Mouse (Mus musculus) embryonic facial prominence, embryonic 10.5 days (tissue): Measurements from ENCODE around the gene Surf6. TPM values are rescaled to one million over a fixed set of nuclear protein-coding genes. Genes with fewer than 3 reads are reported as not detected.

ENCODE experiments used
- DNase-seq: peaks from one replicate; pipeline ENCODE4 v3.0.0-alpha.2; 2017; ENCODE audit warnings: low spot score
- H3K27ac ChIP-seq: fragments of 300-500 bp; sonication (generic); replicated peaks from 2 replicates; pipeline ENCODE4 v1.5.1; 2016; ENCODE audit warnings: mild to moderate bottlenecking
- H3K27me3 ChIP-seq: fragments of 300-500 bp; sonication (generic); replicated peaks from 2 replicates; pipeline ENCODE4 v1.6.1; 2016; ENCODE audit warnings: low read depth, mild to moderate bottlenecking; ENCODE audit not compliant: poor library complexity, severe bottlenecking
- H3K36me3 ChIP-seq: fragments of 300-500 bp; sonication (generic); replicated peaks from 2 replicates; pipeline ENCODE4 v1.6.1; 2016; ENCODE audit warnings: mild to moderate bottlenecking, moderate library complexity
- H3K4me1 ChIP-seq: fragments of 300-500 bp; sonication (generic); 2 replicates; pipeline ENCODE4 v1.6.1; 2016
- H3K4me3 ChIP-seq: fragments of 300-500 bp; sonication (generic); 2 replicates; pipeline ENCODE4 v1.5.1; 2016; ENCODE audit warnings: mild to moderate bottlenecking, moderate library complexity
- H3K9me3 ChIP-seq: fragments of 300-500 bp; sonication (generic); 2 replicates; pipeline ENCODE4 v1.6.1; 2016; ENCODE audit warnings: mild to moderate bottlenecking
- WGBS: fragments of 180-500 bp; shearing (Covaris S2); methylation state at CpG from one replicate; pipeline ENCODE4 v1.1.7; 2016; 5-methylcytosine and 5-hydroxymethylcytosine counted together
- polyA plus RNA-seq: library from polyadenylated mRNA; unstranded; fragments of >200 nt; fragmentation: Nextera tagmentation; extraction: Ambion mirVana; gene quantifications from 2 replicates; pipeline ENCODE4 v1.2.1, GENCODE M21; 2016

The Surf6 gene
- polyA plus RNA-seq, 1 experiment from 2014 or later, result 33.5 TPM

DNA sequence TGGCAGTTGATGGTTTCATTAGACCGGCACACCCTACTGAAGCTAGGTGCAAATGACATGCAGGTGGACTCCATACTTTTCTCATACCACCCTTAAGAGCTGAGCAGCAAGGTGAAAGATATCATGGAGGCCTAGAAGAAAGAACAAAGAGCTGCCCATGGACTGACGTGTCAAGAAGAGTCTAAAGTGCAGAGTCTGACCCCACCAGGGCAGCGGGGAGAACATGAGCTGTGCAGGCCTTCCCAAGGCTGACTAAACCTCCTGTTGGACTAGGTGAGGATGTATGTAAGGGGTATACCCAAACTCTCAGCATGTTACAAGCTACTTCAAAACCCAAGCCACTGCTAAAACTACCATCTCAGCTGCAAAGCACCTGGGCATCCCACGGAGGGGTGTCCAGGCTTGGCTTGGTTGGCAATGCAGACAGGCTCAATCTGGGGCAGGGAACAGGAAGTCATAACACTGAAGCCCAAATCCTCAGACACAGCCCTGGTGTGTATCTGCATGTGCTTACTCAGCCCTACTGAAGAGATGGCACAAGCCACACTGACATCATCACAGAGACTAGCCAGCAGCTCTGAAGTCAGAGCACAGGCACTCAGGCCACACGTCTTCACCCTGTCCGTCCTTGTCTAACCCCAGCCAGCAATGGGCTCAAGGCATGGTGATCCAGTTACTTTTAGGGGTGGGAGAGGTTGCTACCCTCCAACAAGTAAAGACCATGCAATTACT, 25.2 kb upstream of the Surf6 start:
- Histone ChIP-seq H3K27ac (no peak overlapping the region), H3K36me3 (peaks cover 89% of the 10 kb centered on the region), H3K4me1 (peaks cover 21% of the 10 kb centered on the region), H3K27me3 (no peaks in the 10 kb centered on the region), H3K9me3 (no peaks in the 10 kb centered on the region), H3K4me3 (no peak overlapping the region)
- 93% methylated on average over 6 of the region's 6 CpGs for WGBS
- DNase-seq, result no peak

DNA sequence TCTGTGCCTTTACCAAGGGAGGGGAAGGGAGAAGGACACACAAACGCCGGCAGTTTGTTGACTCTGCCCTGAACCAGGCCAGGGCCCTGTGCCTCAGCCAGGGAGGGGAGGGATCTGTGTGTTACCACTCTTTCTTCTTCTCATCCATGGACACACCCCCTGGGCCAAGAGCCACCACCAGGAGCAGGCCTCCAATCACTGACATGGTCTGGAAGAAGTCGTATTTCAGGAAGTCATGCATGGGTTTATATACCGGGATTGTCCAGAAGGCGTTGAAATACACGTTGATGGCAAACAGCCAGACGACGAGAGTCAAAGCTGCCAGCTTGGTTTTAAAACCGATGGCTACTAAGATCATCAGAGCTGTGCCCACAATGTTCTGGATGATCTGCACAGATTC, 19.1 kb upstream of the Surf6 start:
- Histone ChIP-seq H3K4me1 (peaks cover 13% of the 10 kb centered on the region), H3K27ac (no peak overlapping the region), H3K9me3 (no peaks in the 10 kb centered on the region), H3K36me3 (peaks cover 97% of the 10 kb centered on the region), H3K4me3 (no peak overlapping the region), H3K27me3 (no peaks in the 10 kb centered on the region)
- DNase-seq, result no peak
- 84% methylated on average over 9 of the region's 9 CpGs for WGBS

DNA sequence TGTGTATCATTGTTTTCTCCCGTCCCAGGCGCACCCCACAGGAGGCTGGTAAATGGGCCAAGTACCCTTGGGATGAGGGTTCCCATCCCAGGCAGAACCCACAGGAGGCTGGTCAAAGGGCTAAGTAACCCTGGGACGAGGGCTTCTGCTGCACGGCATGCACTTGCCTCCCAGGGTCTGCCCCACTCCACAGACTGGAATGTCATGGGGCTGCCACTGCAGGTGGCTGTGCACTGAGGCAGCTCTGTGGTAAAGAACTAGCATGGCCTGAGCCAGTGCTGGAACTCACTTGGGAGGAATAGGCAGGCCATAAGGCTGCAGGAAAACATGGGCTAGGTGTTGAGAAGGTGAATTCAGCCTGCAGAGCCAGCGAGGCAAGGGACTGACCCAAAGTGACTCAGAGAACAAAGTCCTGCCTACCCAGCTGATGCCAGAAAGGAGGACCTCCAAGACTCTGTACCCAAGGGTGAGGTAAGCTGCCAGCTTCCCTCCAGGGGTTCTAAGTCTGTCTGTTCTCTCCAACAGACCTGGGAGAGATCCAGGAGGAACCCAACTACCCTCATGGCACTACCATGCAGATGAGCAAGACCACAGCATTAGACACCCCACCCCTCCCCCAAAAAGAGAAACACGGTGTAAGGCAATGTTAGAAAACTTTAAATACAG, 17.6 kb upstream of the Surf6 start:
- WGBS, result 82% methylated on average over 6 of the region's 6 CpGs
- H3K4me3 ChIP-seq, result no peak overlapping the region

DNA sequence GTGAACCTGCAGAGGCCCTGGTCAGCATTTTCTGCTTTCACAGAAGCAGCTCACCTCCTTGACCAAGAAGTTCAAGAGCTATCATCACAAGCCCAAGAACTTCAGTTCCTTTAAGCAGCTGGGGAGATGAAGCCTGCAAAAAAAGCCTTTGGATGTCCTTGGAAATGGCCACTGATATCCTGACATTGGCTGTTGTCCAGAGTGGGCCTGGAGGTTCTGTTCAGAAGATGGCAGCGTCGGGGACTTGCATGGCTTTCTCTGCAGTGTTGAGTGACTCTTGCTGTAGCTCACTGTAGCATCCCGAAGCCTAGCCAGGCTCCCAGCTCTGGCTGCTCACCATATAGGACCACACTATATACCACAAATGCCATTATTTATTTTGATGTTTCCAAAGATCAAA, 17.0 kb upstream of the Surf6 start:
- Histone ChIP-seq H3K36me3 (peaks cover 76% of the 10 kb centered on the region), H3K27ac (no peak overlapping the region), H3K27me3 (no peaks in the 10 kb centered on the region), H3K4me1 (peaks cover 32% of the 10 kb centered on the region), H3K4me3 (no peak overlapping the region), H3K9me3 (no peaks in the 10 kb centered on the region)
- 90% methylated on average over 3 of the region's 3 CpGs for WGBS
- no peak for DNase-seq

More for the DNA sequence above, 17.6 kb upstream of the Surf6 start:
- H3K36me3 ChIP-seq, result peaks cover 82% of the 10 kb centered on the region
- no peaks in the 10 kb centered on the region for H3K9me3 ChIP-seq
- H3K27ac ChIP-seq, result no peak overlapping the region
- DNase-seq, result no peak
- no peaks in the 10 kb centered on the region for H3K27me3 ChIP-seq
- peaks cover 27% of the 10 kb centered on the region for H3K4me1 ChIP-seq

DNA sequence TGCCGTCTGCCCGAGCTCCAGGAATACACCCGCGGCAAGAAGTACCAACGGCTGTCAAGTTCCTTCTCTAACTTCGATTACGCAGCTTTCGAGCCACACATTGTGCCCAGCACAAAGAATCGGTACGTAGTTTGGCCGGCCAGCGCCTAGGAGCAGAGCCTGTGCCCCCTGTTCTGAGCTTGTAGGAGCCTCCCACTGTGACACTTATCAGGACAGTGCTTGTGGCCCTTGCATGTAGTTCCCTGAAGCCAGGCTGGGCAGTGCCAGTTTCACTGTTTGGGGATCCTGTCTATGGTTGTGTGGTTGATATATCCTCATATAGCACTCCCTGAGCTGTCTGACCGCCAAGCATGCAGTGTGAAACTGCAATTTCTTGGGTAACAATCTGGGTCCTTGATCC, 14.1 kb upstream of the Surf6 start:
- peaks cover 43% of the 10 kb centered on the region for H3K4me1 ChIP-seq
- WGBS, result 4% methylated on average over 13 of the region's 13 CpGs
- H3K27me3 ChIP-seq, result no peaks in the 10 kb centered on the region
- peaks cover 76% of the 10 kb centered on the region for H3K36me3 ChIP-seq
- DNase-seq, result no peak
- no peaks in the 10 kb centered on the region for H3K9me3 ChIP-seq
- peak overlapping the region; percentile 88 for H3K27ac ChIP-seq
- peak overlapping the region; percentile 80 for H3K4me3 ChIP-seq

DNA sequence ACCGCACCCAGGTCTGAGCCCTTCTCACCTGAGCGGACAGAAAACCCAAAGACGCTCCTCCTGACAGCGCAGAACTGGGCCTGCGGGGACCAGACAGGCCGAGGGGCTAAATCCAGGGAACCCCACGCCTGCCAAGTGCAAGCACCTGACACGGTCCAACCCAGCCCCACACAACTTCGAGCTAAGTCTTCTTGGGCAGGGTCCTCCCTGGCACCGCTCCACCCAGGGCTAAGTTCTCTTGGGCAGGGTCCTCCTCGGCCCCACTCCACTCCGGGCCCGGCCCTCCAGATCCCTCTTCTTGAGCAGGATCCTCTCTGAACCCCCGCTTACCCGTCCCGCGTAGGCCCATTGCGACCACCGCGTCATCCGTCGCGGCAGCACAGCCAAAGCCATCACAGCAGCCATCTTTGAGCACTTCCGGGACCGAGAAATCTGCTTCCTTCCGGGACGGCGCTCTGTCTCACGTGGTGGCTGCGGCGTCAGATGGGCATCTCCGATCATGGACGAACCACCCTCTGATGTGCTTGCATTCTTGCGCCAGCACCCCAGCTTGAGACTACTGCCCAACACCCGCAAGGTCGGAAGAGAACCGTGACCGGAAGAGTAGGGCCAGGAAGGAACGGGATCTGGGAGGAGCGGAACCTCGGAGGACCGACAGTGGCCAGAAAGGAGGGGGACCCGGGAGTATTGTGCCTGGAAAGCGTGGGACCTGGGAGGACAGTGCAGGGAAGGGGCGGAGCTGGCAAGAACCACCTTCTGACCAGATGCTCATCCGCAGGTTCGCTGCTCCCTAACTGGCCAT, 13.4 kb upstream of the Surf6 start, which contains the start of the genes Surf2 and Surf1:
Surf2 (plus strand) TSS at position 441 of the 802 bp plus-strand sequence.
Surf1 (minus strand) TSS at position 604 of the 802 bp plus-strand sequence.
- Histone ChIP-seq H3K27me3 (no peaks in the 10 kb centered on the region), H3K9me3 (no peaks in the 10 kb centered on the region), H3K36me3 (peaks cover 76% of the 10 kb centered on the region), H3K27ac (peak within 1 kb of the TSS; percentile 88), H3K4me1 (peaks cover 45% of the 10 kb centered on the region), H3K4me3 (peak within 1 kb of the TSS; percentile 80)
- WGBS, result 2% methylated on average over 47 of the region's 47 CpGs
- DNase-seq, result peak; percentile 86

DNA sequence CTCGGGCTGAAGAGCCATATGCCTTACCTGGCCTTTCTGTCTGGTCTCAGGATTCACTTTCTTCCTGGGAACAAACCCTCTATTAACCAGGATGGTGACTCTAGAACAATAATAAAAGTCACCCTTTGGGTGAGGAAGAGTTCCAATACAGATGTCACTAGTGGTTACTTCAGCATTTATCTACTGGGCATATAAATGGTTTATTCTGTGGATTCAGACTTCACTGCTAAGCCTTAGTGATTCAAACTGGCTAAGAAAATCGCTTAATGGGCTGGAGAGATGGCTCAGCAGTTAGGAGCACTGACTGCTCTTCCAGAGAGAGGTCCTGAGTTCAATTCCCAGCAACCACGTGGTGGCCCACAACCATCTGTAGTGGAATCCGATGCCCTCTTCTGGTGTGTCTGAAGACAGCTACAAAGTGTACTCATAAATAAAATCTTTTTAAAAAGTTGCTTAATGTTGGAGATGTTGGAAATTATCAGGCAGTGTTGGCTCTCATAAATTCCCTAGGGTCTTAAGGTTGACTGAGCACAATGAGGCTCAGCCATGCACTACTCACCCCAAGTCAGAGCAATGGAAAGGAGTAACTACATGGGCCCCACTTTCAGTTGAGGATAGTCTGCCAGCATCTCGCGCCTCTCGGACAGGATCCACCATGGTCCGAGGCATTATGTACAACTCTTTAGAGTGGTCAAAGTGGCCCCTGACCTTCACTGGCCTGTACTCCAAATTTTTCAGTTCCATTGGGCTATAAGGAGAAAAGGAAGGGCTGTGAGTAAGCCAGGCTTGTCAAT, 11.7 kb upstream of the Surf6 start:
- H3K9me3 ChIP-seq, result no peaks in the 10 kb centered on the region
- H3K4me1 ChIP-seq, result peaks cover 50% of the 10 kb centered on the region
- DNase-seq, result no peak
- no peak overlapping the region for H3K4me3 ChIP-seq
- peaks cover 60% of the 10 kb centered on the region for H3K36me3 ChIP-seq
- WGBS, result 62% methylated on average over 8 of the region's 8 CpGs
- H3K27ac ChIP-seq, result no peak overlapping the region
- no peaks in the 10 kb centered on the region for H3K27me3 ChIP-seq

DNA sequence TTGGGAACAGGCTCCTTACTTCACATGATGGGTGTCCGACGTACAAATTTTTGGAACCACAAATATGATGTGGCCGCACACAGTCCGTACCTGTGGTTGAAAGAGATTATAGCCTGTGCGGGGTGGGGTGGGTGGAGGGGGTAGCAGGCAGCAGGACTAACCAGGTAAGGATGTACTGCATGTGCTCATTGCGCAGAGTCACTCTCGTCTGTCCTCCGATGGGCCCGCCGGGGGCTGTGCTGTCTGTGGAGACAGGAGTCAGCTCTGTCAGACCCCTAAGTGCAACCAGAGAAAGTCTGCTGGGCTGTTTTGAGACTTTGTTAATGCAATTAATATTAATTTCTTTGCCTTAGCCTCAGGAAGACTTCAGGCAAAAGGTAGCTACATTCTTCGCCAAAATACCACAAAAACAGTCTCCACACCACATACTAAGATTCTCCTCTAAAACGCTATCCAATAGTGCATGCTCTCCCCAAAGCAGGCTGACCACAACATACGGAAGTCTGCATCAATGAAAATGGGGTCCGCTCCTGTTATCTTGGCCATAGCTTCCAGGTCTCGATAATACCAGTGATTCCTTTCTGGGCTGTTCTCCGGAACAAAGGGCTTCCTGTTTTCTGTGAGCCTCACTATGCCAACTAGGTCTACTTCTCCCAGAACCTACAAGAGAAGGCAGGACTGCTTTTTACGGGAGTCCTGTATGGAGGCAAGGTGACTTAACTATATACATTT, 10.9 kb upstream of the Surf6 start:
- Histone ChIP-seq H3K4me3 (0 out of 2 replicates have a peak overlapping the region, but pooled peaks have one; percentile 14), H3K9me3 (no peaks in the 10 kb centered on the region), H3K36me3 (peaks cover 57% of the 10 kb centered on the region), H3K4me1 (peaks cover 57% of the 10 kb centered on the region), H3K27ac (no peak overlapping the region), H3K27me3 (no peaks in the 10 kb centered on the region)
- 81% methylated on average over 17 of the region's 17 CpGs for WGBS
- DNase-seq, result no peak

DNA sequence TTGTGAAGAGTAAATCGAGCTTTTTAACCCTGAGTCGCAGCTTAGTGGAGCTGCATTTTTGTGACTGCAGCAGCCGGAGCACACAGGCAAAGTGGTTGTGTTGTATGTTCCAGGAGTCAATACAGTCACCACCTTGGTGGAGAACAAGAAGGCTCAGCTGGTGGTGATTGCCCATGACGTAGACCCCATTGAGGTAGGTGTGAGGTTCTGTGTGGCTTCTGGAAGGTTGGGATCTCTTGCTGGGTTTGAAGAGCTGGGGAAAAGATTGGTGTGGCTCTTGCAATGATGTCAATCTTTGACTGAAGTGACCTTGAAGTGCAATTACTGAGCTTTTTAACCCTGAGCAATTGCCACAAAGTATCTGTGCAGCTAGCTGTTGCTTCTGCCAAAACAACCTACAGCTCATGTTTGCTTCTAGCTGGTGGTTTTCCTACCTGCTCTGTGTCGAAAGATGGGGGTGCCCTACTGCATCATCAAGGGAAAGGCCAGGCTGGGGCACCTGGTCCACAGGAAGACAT, 9.6 kb upstream of the Surf6 start:
- Histone ChIP-seq H3K36me3 (peaks cover 57% of the 10 kb centered on the region), H3K27ac (peak overlapping the region; percentile 98), H3K27me3 (no peaks in the 10 kb centered on the region), H3K4me3 (peak overlapping the region; percentile 79), H3K4me1 (peaks cover 62% of the 10 kb centered on the region), H3K9me3 (no peaks in the 10 kb centered on the region)
- 74% methylated on average over 5 of the region's 5 CpGs for WGBS
- no peak for DNase-seq

DNA sequence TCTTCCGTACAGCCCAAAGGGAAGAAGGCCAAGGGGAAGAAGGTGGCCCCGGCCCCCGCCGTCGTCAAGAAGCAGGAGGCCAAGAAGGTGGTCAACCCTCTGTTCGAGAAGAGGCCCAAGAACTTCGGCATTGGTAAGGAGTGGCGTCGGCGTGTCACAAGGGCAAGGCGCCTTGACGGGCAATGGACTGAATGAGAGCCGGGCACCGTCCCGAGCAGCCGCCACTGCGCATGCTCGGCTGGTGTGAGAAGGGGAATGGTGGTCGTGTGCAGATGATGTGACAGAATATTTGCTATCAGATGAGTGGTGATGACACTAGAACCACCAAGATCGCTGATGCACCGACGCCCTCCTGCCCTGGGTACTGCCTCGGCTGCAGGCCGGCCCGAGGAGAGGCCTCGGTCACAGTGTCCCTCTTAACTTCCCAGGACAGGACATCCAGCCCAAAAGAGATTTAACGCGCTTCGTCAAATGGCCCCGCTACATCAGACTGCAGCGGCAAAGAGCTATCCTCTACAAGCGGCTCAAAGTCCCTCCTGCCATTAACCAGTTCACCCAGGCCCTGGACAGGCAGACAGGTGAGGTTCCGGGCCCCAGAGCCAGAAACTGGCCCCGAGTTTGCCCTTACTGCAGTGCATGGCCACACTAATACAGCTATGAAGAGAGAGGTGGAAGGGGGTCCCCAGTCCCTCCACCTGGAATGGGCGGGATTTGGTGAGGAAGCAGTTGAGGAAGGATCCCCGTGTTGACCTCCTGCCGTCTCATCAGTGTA, 8.5 kb upstream of the Surf6 start:
- H3K4me3 ChIP-seq, result peak overlapping the region; percentile 79
- DNase-seq, result peak; percentile 79
- H3K36me3 ChIP-seq, result peaks cover 66% of the 10 kb centered on the region
- H3K4me1 ChIP-seq, result peaks cover 51% of the 10 kb centered on the region
- no peaks in the 10 kb centered on the region for H3K27me3 ChIP-seq
- no peaks in the 10 kb centered on the region for H3K9me3 ChIP-seq
- under 1% methylated on average over 37 of the region's 37 CpGs for WGBS
- peak overlapping the region; percentile 98 for H3K27ac ChIP-seq
